ENCODE assay signal across 8 mouse cellular contexts in the genomic region with DNA sequence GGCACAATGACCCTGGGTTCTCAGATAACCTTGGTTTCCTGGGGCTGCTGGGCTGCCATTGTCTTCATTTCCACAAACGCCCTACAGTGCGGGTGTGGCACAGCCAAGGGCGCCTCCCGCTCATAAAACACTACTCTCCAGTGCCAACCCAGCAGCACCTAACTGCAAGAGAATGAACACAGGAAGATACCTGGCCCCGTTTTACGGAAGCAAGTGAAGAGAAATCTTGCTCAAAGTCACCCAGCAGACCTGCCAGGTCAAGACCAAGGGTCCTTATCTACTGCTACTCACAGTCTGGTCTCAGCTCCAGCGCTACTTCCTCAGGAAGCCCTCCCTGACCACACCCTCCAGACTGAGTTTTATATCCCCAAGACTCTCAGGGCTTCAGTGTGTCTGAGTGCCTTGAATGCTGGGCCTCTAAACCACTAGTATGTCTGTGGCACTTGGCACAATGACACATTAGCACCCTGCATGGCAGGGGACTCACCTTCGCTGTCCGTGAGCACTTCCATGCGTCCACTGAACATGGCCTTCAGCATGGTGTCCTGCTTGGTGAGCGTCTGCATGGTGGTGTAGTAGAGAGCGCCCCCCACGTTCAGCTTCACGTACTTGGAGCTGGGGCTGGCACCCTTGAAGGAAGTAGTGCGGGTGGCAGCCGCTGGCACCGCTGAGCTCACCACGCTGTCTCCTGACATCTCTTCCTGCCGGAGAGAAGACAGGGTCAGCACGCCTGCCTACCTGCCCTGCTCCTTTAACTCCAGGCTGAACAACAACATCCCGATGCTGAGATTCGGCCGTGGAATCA. TPM values are rescaled to one million over a fixed set of nuclear protein-coding genes. Genes with fewer than 3 reads are reported as not detected.
DNase-seq lines count a peak whose midpoint lies in the region; ATAC-seq and TF ChIP-seq lines count a peak whose summit lies in the region.

No protein-coding gene starts in this region.

- no peak for DNase-seq in gastrocnemius, adult 2 months
- no peak for DNase-seq in gastrocnemius, postnatal 10 days
- no peak for DNase-seq in liver, embryonic 14.5 days (ENCODE audit: low read depth in 3 of 3, low spot score in 3 of 3)
- DNase-seq in adrenal gland, postnatal 10 days = no peak
- DNase-seq in forebrain, postnatal 0 days = no peak
- no peak for DNase-seq in right cerebral cortex, adult 2 months (ENCODE audit: low spot score in 2 of 2)

- no peak for ATAC-seq in heart, embryonic 12.5 days (ENCODE audit: insufficient number of reproducible peaks, low FRiP score)
- peak; percentile 47 for ATAC-seq in liver, embryonic 14.5 days (ENCODE audit: insufficient read depth)
- no peak for ATAC-seq in forebrain, postnatal 0 days

- peak overlapping the region; percentile 82 for H3K27ac ChIP-seq in gastrocnemius, adult 2 months
- H3K27ac ChIP-seq in heart, embryonic 12.5 days (ENCODE audit: poor library complexity, severe bottlenecking) = peak overlapping the region; percentile 41
- no peak overlapping the region; the same call in 1 of the 2 replicates for H3K27ac ChIP-seq in liver, embryonic 14.5 days
- H3K27ac ChIP-seq in small intestine, adult 2 months (ENCODE audit: insufficient read depth, low read depth, low read length) = peak overlapping the region; percentile 76
- H3K27ac ChIP-seq in forebrain, postnatal 0 days (ENCODE audit: low read depth, low read length) = no peak overlapping the region

- 71% methylated on average over 23 of the region's 23 CpGs for WGBS in heart, embryonic 12.5 days
- WGBS in liver, embryonic 14.5 days (ENCODE audit: insufficient replicate concordance) = 20% methylated on average over 23 of the region's 23 CpGs
- 30% methylated on average over 23 of the region's 23 CpGs for WGBS in small intestine, adult 2 months
- WGBS in forebrain, postnatal 0 days = 92% methylated on average over 23 of the region's 23 CpGs

- peak overlapping the region; percentile 62 for H3K4me3 ChIP-seq in gastrocnemius, adult 2 months
- H3K4me3 ChIP-seq in heart, embryonic 12.5 days = no peak overlapping the region
- H3K4me3 ChIP-seq in liver, embryonic 14.5 days (ENCODE audit: insufficient read depth in 1 of 2, low read depth in 2 of 2, low read length in 2 of 2) = no peak overlapping the region
- H3K4me3 ChIP-seq in small intestine, adult 2 months (ENCODE audit: low read depth, low read length) = peak overlapping the region; percentile 0
- H3K4me3 ChIP-seq in forebrain, postnatal 0 days (ENCODE audit: low read depth, low read length) = no peak overlapping the region

- no peak overlapping the region for H3K9ac ChIP-seq in heart, embryonic 12.5 days
- no peak overlapping the region for H3K9ac ChIP-seq in liver, embryonic 14.5 days (replicated peaks)
- H3K9ac ChIP-seq in forebrain, postnatal 0 days = no peak overlapping the region

- H3K4me2 ChIP-seq in heart, embryonic 12.5 days = peak overlapping the region; percentile 28
- H3K4me2 ChIP-seq in liver, embryonic 14.5 days (ENCODE audit: low read depth) = peak overlapping the region; percentile 47
- H3K4me2 ChIP-seq in forebrain, postnatal 0 days (ENCODE audit: low read depth) = no peak overlapping the region

- H3K36me3 ChIP-seq in heart, embryonic 12.5 days = peaks cover 62% of the 10 kb centered on the region
- H3K36me3 ChIP-seq in liver, embryonic 14.5 days (replicated peaks; ENCODE audit: control insufficient read depth, insufficient read depth, low read depth) = peaks cover 10% of the 10 kb centered on the region
- peaks cover 27% of the 10 kb centered on the region for H3K36me3 ChIP-seq in small intestine, adult 2 months (ENCODE audit: control insufficient read depth, insufficient read depth, low read length)
- H3K36me3 ChIP-seq in forebrain, postnatal 0 days (ENCODE audit: insufficient read depth) = peaks cover 50% of the 10 kb centered on the region

- TF ChIP-seq CTCF in gastrocnemius, adult 2 months (IDR thresholded peaks at IDR 0.05) = no peak
- peak; percentile 31; the same call in 1 of the 2 replicates for TF ChIP-seq CTCF in liver, embryonic 14.5 days (IDR thresholded peaks at IDR 0.05; ENCODE audit: low read depth)
- no peak for TF ChIP-seq CTCF in small intestine, adult 2 months (IDR thresholded peaks at IDR 0.05; ENCODE audit: extremely low read depth, insufficient read length, insufficient replicate concordance, low read depth, low read length)
- TF ChIP-seq CTCF in forebrain, postnatal 0 days (IDR thresholded peaks at IDR 0.05; ENCODE audit: low read depth) = no peak

- TF ChIP-seq EP300 in liver, embryonic 14.5 days (IDR thresholded peaks at IDR 0.05; ENCODE audit: low read depth) = no peak

- peaks cover 99% of the 10 kb centered on the region for H3K4me1 ChIP-seq in heart, embryonic 12.5 days (replicated peaks)
- peaks cover 54 to 62% of the 10 kb centered on the region in 2 experiments for H3K4me1 ChIP-seq in liver, embryonic 14.5 days (replicated peaks; ENCODE audit: control insufficient read depth in 2 of 2, insufficient read depth in 2 of 2, low read length in 1 of 2)
- H3K4me1 ChIP-seq in small intestine, adult 2 months (ENCODE audit: control insufficient read depth, insufficient read depth, insufficient read length, low read length) = peaks cover 66% of the 10 kb centered on the region
- H3K4me1 ChIP-seq in forebrain, postnatal 0 days (ENCODE audit: insufficient read depth) = peaks cover 3% of the 10 kb centered on the region; the same call in 1 of the 2 replicates

- H3K9me3 ChIP-seq in heart, embryonic 12.5 days (replicated peaks) = no peaks in the 10 kb centered on the region
- H3K9me3 ChIP-seq in liver, embryonic 14.5 days (ENCODE audit: control insufficient read depth, low read length) = no peaks in the 10 kb centered on the region
- H3K9me3 ChIP-seq in forebrain, postnatal 0 days (ENCODE audit: low read length) = no peaks in the 10 kb centered on the region

- no peaks in the 10 kb centered on the region for H3K27me3 ChIP-seq in heart, embryonic 12.5 days (replicated peaks)
- no peaks in the 10 kb centered on the region for H3K27me3 ChIP-seq in liver, embryonic 14.5 days (ENCODE audit: control insufficient read depth, insufficient read depth, low read length)
- no peaks in the 10 kb centered on the region for H3K27me3 ChIP-seq in small intestine, adult 2 months (ENCODE audit: control insufficient read depth, insufficient read depth, low read length)
- no peaks in the 10 kb centered on the region for H3K27me3 ChIP-seq in forebrain, postnatal 0 days (ENCODE audit: insufficient read depth, low read length)

- TF ChIP-seq POLR2A in small intestine, adult 2 months (IDR thresholded peaks at IDR 0.05; ENCODE audit: low read depth, low read length) = no peak

- intact Hi-C loops in gastrocnemius, adult 2 months (cut with DNase I) = no loop called here

RNA-seq across cellular contexts. Expression of a gene that starts 5.7 kb away (rescaled TPM):
- total RNA-seq in gastrocnemius, adult 2 months (2021) = 10 to 100 TPM; 16.8 to 21.1 TPM
- total RNA-seq in gastrocnemius, postnatal 10 days (2021) = 10 to 100 TPM; 28.3 to 30.8 TPM
- polyA plus RNA-seq in heart, embryonic 12.5 days (2016; fragmentation: Nextera tagmentation; extraction: Ambion mirVana) = 108 and 111 TPM in 2 replicates
- 12.3 and 13.0 TPM in 2 replicates for polyA plus RNA-seq in liver, embryonic 14.5 days (2012; rRNA removed)
- 16.6 and 18.8 TPM in 2 replicates for polyA plus RNA-seq in liver, embryonic 14.5 days (2014; fragmentation: Nextera tagmentation; extraction: Ambion mirVana)
- polyA plus RNA-seq in small intestine, adult 2 months (2012; rRNA removed) = 47.1 and 80.2 TPM in 2 replicates
- 10 to 100 TPM; 63.5 to 69.7 TPM for total RNA-seq in adrenal gland, postnatal 10 days (2021)
- 61.6 and 63.0 TPM in 2 replicates for total RNA-seq in forebrain, postnatal 0 days (2014; rRNA removed)
- polyA plus RNA-seq in forebrain, postnatal 0 days (2015; fragmentation: Nextera tagmentation; extraction: Ambion mirVana) = 69.7 and 74.1 TPM in 2 replicates

RNA-seq across cellular contexts. Expression of a gene that starts 5.8 kb away (rescaled TPM):
- 100 to 1,000 TPM; 116 to 120 TPM for total RNA-seq in gastrocnemius, adult 2 months (2021)
- total RNA-seq in gastrocnemius, postnatal 10 days (2021) = 10 to 100 TPM; 52.3 to 55.6 TPM
- polyA plus RNA-seq in heart, embryonic 12.5 days (2016; fragmentation: Nextera tagmentation; extraction: Ambion mirVana) = 57.0 and 63.3 TPM in 2 replicates
- polyA plus RNA-seq in liver, embryonic 14.5 days (2012; rRNA removed) = 12.9 and 13.9 TPM in 2 replicates
- polyA plus RNA-seq in liver, embryonic 14.5 days (2014; fragmentation: Nextera tagmentation; extraction: Ambion mirVana) = 14.6 and 18.2 TPM in 2 replicates
- polyA plus RNA-seq in small intestine, adult 2 months (2012; rRNA removed) = 36.6 and 76.1 TPM in 2 replicates
- total RNA-seq in adrenal gland, postnatal 10 days (2021) = 10 to 100 TPM; 65.9 to 79.5 TPM
- 45.1 and 46.8 TPM in 2 replicates for total RNA-seq in forebrain, postnatal 0 days (2014; rRNA removed)
- 31.0 and 35.2 TPM in 2 replicates for polyA plus RNA-seq in forebrain, postnatal 0 days (2015; fragmentation: Nextera tagmentation; extraction: Ambion mirVana)

Comparison
In these comparisons a context has a peak if more than half of its experiments do, and no peak if none do; other contexts are left out.
1. H3K27ac ChIP-seq: peak in gastrocnemius, adult 2 months (single experiment), heart, embryonic 12.5 days (single experiment) and small intestine, adult 2 months (single experiment); none in liver, embryonic 14.5 days (single experiment) and forebrain, postnatal 0 days (single experiment).
2. H3K4me3 ChIP-seq: peak in gastrocnemius, adult 2 months (single experiment) and small intestine, adult 2 months (single experiment); none in heart, embryonic 12.5 days (single experiment), liver, embryonic 14.5 days (0 of 2) and forebrain, postnatal 0 days (single experiment).